Mouse (Mus musculus) testis, postnatal 14 days (tissue): Measurements from ENCODE around the gene Rhob.

Experiments used
- DNase-seq: peaks from one replicate; pipeline ENCODE4 v3.0.0; 2021; ENCODE audit warnings: low spot score

Rhob gene

DNA sequence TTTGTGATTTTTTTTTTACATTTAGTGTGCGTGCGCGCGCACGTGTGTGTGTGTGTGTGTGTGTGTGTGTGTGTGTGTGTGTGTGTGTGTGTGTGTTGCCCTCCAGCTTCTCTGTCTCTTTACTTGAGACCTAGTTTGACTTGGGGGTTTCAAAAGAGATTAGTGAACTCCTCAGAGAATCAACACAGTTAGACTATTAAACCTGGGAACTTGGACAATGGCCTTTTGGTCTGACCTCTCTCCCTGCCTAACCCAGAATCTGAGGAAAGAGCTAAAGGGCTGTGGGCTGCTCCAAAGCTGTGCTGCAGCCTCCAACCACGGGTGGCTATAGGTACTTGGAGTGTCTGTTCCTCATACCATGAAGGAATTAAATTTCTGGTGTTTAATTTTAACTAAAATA, 4.3 kb upstream of the Rhob start:
- DNase-seq, result no peak

- no peak for DNase-seq
Observed at GRCm38 (mm10) chr12:8502546-8502945, 2.7 kb upstream of the Rhob start.

GRCm38 (mm10) chr12:8501571-8502305, 1.9 kb upstream of the Rhob start:
- no peak for DNase-seq

GRCm38 (mm10) chr12:8500597-8501570, 1.1 kb upstream of the Rhob start:
- DNase-seq, result no peak

- DNase-seq, result peak; percentile 63
Observed at GRCm38 (mm10) chr12:8499001-8499870, 573 bp downstream of the Rhob start.

DNA sequence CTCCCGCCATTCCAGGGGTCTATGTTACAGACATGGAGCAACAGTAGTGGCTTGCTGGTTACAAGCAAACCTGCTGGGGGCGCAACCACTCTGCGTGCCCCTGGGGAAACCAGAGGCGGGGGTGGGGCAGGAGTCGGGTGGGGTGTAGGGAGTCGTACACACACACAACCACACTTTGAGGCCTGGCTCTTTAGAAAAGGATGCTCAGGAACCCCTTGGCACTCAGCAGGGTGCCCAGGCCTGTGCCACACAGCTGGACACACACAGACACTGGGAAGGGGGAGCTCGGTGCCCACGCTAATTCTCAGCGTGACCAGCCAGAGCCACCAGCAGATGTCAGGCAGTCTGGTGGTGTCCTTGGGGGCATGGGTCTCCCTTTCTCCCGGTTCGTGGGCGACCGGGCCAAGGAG, 1.2 kb downstream of the Rhob start:
- peak; percentile 15 for DNase-seq

GRCm38 (mm10) chr12:8498148-8498571, 1.6 kb downstream of the Rhob start:
- DNase-seq, result no peak

DNA sequence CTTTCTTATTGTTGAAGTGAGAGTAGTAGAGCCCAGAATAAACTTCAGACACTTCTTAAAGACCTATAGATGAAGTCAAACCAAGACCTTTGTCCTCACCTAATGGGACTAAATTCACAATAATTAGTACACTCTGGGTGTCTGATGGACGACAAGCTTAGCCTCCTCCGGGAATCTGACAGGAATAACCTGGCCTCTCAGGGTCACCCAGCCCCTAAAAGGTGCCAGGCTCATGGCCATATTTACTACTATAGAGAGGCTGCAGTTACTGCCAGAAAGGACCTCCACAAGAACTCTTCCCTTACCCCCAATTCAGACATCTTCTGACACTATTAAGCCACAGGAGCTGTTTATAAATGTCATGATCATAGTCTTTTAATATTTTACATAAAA, 2.5 kb downstream of the Rhob start:
- DNase-seq, result no peak

- DNase-seq, result no peak
Observed at GRCm38 (mm10) chr12:8496679-8497313, 3.0 kb downstream of the Rhob start.

DNA sequence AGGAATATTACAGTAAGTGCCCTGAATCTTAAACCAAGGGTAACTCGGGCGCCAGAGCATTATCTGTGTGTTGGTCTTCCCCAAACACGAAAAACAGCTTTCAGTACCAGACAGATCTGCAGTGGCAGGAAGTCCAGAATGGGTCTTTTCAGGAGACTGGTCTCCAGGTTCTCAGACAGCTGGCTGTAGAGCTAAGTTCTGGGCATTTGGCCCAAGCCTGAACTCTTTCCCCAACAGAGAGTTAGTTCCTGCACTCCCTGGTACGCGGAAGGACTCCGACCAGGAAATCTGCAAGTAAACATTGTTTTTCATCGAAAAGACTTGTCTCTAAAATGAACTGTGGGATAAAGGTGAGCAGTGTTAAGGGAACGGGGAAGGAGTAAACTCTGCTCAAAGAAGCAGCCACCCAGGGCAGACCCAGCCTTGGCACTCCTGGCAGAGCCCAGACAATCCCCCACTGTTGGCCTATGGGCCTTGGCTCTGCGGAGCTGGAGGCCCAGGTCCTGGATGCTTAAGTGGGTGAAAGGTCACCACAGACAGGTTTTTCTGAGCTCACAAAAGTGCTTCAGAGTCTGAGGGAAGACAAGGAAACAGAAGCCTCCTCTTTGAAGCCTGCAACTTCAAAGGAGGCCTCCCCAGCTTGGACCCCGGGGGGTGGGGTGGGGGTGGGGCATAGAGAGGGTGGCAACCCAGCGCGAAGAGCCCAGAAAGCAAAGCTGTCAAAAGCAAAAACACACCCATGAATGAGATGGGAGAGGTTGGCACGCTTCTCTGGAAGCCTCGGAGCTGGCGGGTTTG, 3.7 kb downstream of the Rhob start:
- DNase-seq, result peak; percentile 50

GRCm38 (mm10) chr12:8494675-8495074, 5.1 kb downstream of the Rhob start:
- DNase-seq, result no peak

DNA sequence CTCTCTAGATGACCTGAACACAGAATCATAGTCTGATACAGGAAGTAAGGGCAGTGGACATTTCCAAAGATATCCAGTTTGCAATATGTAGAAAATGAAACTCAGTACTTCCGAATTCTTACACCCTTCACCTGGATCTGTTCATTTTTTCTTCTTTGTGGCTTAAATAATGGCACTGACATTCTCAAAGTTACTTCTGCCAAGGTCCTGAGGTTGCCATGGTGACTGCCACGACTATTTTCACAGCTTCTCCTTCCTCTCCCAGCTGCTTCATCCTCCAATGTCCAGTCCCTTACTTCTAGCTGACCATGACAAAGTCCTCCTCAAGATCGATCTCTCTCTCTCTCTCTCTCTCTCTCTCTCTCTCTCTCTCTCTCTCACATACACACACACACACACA, 6.4 kb downstream of the Rhob start:
- no peak for DNase-seq

- DNase-seq, result no peak
Observed at GRCm38 (mm10) chr12:8489098-8489497, 10.7 kb downstream of the Rhob start.

- DNase-seq, result no peak
Observed at GRCm38 (mm10) chr12:8488652-8488980, 11.2 kb downstream of the Rhob start.

DNA sequence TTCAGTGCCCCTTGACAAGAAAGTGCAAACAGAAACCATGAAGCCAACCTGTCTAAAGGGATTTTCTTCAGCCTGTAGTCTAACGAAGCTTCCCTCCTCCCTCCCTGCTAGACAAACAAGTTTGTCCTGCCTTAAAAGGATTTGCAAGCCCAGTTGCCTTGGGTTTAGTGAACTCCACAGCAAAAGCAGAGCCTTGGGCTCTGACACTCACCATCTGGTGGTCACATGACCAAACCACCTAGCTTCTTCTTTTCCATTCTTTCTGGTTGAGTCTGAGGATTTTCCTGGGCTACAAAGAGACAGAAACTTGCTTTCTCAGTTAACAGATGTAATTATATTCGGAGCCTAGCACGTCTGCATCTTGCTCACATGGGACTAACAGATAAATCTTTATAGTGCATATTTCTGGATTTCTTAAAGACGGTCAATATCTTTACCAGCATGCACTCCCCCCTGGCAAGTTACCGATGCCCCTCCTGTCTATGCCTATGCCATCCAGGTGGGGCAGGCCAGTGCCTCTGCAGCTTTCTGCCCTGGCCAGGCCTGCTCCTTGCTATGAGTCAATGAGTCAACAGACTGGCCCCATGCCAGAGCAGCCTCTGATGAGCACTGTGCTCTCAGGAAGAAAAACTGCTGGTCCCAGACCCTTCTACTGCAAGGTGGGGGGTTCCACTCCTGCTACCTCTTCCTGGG, 11.7 kb downstream of the Rhob start:
- no peak for DNase-seq

DNA sequence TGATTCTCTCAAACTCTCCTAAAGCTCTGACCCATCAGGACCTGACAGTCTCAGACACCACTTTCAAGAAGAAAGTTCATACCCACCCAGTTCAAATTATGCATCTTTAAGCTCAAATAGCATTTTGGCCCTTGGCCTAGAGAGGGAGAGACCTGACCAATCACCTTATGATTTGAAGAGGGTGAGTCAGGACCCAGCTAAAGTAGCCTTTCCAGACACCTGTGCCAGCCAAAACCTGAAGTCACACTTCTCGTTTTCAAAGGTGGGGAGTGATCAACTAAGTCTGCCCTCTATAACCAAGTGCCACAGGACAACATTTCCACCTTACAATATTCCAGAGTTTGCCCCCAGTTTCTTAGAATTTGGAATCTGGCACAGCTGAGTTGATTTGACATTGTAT, 12.5 kb downstream of the Rhob start:
- no peak for DNase-seq

- no peak for DNase-seq
Observed at GRCm38 (mm10) chr12:8485247-8485646, 14.6 kb downstream of the Rhob start.

DNA sequence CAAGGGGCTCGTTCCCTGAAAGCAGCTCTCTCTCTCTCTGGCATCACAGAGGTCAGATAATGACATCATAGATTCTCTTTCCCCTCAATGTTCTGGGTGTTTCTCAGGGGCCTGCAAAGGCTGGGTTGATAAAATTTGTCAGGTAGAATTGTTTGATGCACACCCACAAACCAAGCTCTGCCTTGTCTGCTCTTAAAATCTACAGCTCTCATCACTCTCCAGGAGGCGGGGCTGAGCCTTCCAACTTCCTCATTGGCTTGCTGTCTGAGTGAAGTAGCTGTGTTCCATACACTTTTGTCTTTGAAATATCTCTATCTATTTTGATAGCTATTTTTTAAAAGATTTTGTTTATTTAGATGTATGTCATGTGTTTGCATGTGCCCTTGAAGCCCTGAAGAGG, 17.6 kb downstream of the Rhob start:
- no peak for DNase-seq

DNA sequence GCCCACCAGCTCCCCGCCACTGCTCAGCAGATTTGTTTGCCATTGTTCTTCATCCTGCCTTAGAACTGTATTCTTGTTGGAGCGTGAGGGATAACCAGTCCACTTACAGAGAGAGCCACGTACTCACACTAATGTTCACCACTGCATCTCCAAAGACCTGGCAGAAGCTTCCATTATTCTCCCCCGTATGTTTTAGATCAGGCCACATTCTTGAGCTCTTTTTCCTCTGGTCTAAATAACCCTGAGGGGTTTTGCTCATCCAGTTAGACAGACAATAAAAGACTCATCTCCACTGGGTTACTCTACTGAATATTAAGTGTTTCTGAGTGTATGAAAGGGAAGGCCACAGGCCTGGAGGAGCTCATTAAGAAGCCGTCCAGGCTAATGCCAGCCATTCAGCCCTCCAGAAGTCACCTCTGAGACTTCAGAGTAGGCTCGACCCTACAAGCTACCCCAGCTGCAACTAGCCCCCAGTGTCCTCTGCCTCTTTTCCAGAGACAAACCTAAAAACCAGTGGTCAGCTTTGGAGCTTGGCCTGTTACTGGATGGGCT, 24.9 kb downstream of the Rhob start:
- no peak for DNase-seq
